In the genomic region with DNA sequence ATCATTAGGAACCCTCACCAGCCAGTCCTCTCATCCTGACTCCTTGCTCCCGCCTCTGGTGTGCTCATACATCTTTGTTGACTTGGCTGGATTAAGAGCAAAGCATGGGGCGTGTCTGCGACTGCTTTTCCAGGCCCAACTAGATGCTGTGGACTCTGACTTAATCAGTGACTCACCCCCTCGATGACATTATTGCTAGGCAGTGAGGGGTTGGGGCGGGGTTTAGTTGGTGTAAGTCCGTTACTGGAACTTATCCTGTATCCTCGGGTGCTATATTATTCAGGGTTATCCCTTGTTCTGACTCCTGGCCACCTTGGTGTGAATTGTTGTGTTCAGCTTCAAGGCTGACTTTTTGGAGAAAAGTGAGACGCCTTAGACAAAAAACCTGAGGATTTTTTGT, we compare ENCODE assay signal across 9 mouse cellular contexts.
A peak's percentile ranks its signal among the peaks of the same experiment; 100 is the strongest.
DNase-seq lines count a peak whose midpoint lies in the region; ATAC-seq and TF ChIP-seq lines count a peak whose summit lies in the region.
"Had no signal": no experiment of that assay in that cellular context is flagged by ENCODE, and none has a peak within 500 bp of the region (broad histone marks: within the 10 kb centered on the region; RNA-seq: fewer than 3 reads in every experiment).

No protein-coding gene starts in this region.

- no peak overlapping the region for H3K9ac ChIP-seq in forebrain, embryonic 12.5 days
- H3K9ac ChIP-seq in forebrain, embryonic 15.5 days (replicated peaks), result no peak overlapping the region
- no peak overlapping the region for H3K9ac ChIP-seq in midbrain, embryonic 13.5 days (replicated peaks)
- H3K9ac ChIP-seq: liver, embryonic 14.5 days had no signal

- no peak for TF ChIP-seq POLR2A in embryonic fibroblast, embryonic 13.5 days (IDR thresholded peaks at IDR 0.05; ENCODE audit: low read depth, low read length)

- H3K9me3 ChIP-seq in forebrain, embryonic 12.5 days, result no peaks in the 10 kb centered on the region
- no peaks in the 10 kb centered on the region for H3K9me3 ChIP-seq in forebrain, embryonic 15.5 days
- H3K9me3 ChIP-seq in midbrain, embryonic 13.5 days, result no peaks in the 10 kb centered on the region
- H3K9me3 ChIP-seq in limb, embryonic 10.5 days (replicated peaks), result no peaks in the 10 kb centered on the region

- no peak overlapping the region for H3K27ac ChIP-seq in forebrain, embryonic 12.5 days
- H3K27ac ChIP-seq in forebrain, embryonic 15.5 days (replicated peaks), result no peak overlapping the region
- H3K27ac ChIP-seq in embryonic fibroblast, embryonic 13.5 days (ENCODE audit: insufficient read depth, low read length), result peak overlapping the region; percentile 34; the same call in 1 of the 2 replicates
- H3K27ac ChIP-seq in midbrain, embryonic 13.5 days, result peak overlapping the region; percentile 89
- H3K27ac ChIP-seq in limb, embryonic 10.5 days, result no peak overlapping the region
- H3K27ac ChIP-seq: liver, embryonic 14.5 days had no signal

- peaks cover 16% of the 10 kb centered on the region for H3K4me1 ChIP-seq in forebrain, embryonic 12.5 days
- H3K4me1 ChIP-seq in forebrain, embryonic 15.5 days, result peaks cover 14% of the 10 kb centered on the region
- no peaks in the 10 kb centered on the region for H3K4me1 ChIP-seq in embryonic fibroblast, embryonic 13.5 days (ENCODE audit: control insufficient read depth, insufficient read depth, low read length)
- peaks cover 23% of the 10 kb centered on the region for H3K4me1 ChIP-seq in midbrain, embryonic 13.5 days (replicated peaks)
- 0 out of 2 replicates have a peak, but pooled peaks cover 5% of the 10 kb centered on the region for H3K4me1 ChIP-seq in limb, embryonic 10.5 days

- DNase-seq in 416B (ENCODE audit: low read depth), result peak; percentile 41
- DNase-seq in natural killer cell, adult 2 months (ENCODE audit: low spot score in 2 of 2), result no peak
- no peak for DNase-seq in limb, embryonic 10.5 days (ENCODE audit: low spot score)

- no peaks in the 10 kb centered on the region for H3K27me3 ChIP-seq in forebrain, embryonic 12.5 days
- no peaks in the 10 kb centered on the region for H3K27me3 ChIP-seq in forebrain, embryonic 15.5 days
- H3K27me3 ChIP-seq in midbrain, embryonic 13.5 days, result no peaks in the 10 kb centered on the region
- no peaks in the 10 kb centered on the region for H3K27me3 ChIP-seq in limb, embryonic 10.5 days (ENCODE audit: low read depth, poor library complexity, severe bottlenecking)

- WGBS in forebrain, embryonic 12.5 days, result 68% methylated on average over 8 of the region's 8 CpGs
- 70% methylated on average over 8 of the region's 8 CpGs for WGBS in forebrain, embryonic 15.5 days
- 58% methylated on average over 8 of the region's 8 CpGs for WGBS in midbrain, embryonic 13.5 days
- WGBS in limb, embryonic 10.5 days, result 67% methylated on average over 8 of the region's 8 CpGs

- H3K4me2 ChIP-seq in forebrain, embryonic 12.5 days, result no peak overlapping the region
- H3K4me2 ChIP-seq in forebrain, embryonic 15.5 days (replicated peaks), result no peak overlapping the region
- no peak overlapping the region for H3K4me2 ChIP-seq in midbrain, embryonic 13.5 days (replicated peaks)

- TF ChIP-seq CTCF in embryonic fibroblast, embryonic 13.5 days (IDR thresholded peaks at IDR 0.05; ENCODE audit: borderline replicate concordance, insufficient read depth, low read length), result no peak

- H3K4me3 ChIP-seq in forebrain, embryonic 12.5 days (replicated peaks), result no peak overlapping the region
- no peak overlapping the region for H3K4me3 ChIP-seq in forebrain, embryonic 15.5 days
- H3K4me3 ChIP-seq in embryonic fibroblast, embryonic 13.5 days (ENCODE audit: insufficient read depth, low read length), result no peak overlapping the region
- no peak overlapping the region for H3K4me3 ChIP-seq in midbrain, embryonic 13.5 days (replicated peaks)
- no peak overlapping the region for H3K4me3 ChIP-seq in limb, embryonic 10.5 days

- peak; percentile 9; the same call in 1 of the 2 replicates for ATAC-seq in forebrain, embryonic 12.5 days (ENCODE audit: low FRiP score)
- no peak; the same call in 1 of the 2 replicates for ATAC-seq in forebrain, embryonic 15.5 days (replicated peaks)
- 0 out of 2 replicates have a peak, but pooled peaks have one; percentile 29 for ATAC-seq in midbrain, embryonic 13.5 days
- ATAC-seq in CD4-positive, CD25-positive, alpha-beta regulatory T cell, adult 4 months, result no peak

- no peaks in the 10 kb centered on the region for H3K36me3 ChIP-seq in forebrain, embryonic 12.5 days (replicated peaks)
- H3K36me3 ChIP-seq in forebrain, embryonic 15.5 days, result 0 out of 2 replicates have a peak, but pooled peaks cover 2% of the 10 kb centered on the region
- H3K36me3 ChIP-seq in midbrain, embryonic 13.5 days, result peaks cover 9% of the 10 kb centered on the region; the same call in 1 of the 2 replicates
- H3K36me3 ChIP-seq in limb, embryonic 10.5 days, result no peaks in the 10 kb centered on the region

Comparison
In these comparisons a context has a peak if more than half of its experiments do, and no peak if none do; other contexts are left out.
1. ATAC-seq: peak in forebrain, embryonic 12.5 days (single experiment) and midbrain, embryonic 13.5 days (single experiment); none in forebrain, embryonic 15.5 days (single experiment) and CD4-positive, CD25-positive, alpha-beta regulatory T cell, adult 4 months (single experiment).
2. H3K27ac ChIP-seq: peak in embryonic fibroblast, embryonic 13.5 days (single experiment) and midbrain, embryonic 13.5 days (single experiment); none in forebrain, embryonic 12.5 days (single experiment), forebrain, embryonic 15.5 days (single experiment) and limb, embryonic 10.5 days (single experiment).